Mouse (Mus musculus): Measurements from ENCODE around the gene Padi2.

GRCm38 (mm10) chr4:140992215-140992614, 86.1 kb downstream of the Padi2 start:
- no peak for TF ChIP-seq CTCF (IDR thresholded peaks at IDR 0.05; ENCODE audit: borderline replicate concordance, extremely low read depth, insufficient read depth, insufficient read length)
- TF ChIP-seq POLR2A (IDR thresholded peaks at IDR 0.05; ENCODE audit: borderline replicate concordance, extremely low read depth, insufficient read depth, insufficient read length, poor library complexity, severe bottlenecking) = no peak
